35 mouse cellular contexts compared by ENCODE assay signal in genomic region chr13:118065518-118065917, GRCm38 (mm10).
"Had no signal": no experiment of that assay in that cellular context is flagged by ENCODE, and none has a peak within 500 bp of the region (broad histone marks: within the 10 kb centered on the region; RNA-seq: fewer than 3 reads in every experiment).

No protein-coding gene starts in this region.

- H3K36me3 ChIP-seq: heart, embryonic 10.5 days; heart, embryonic 12.5 days; heart, embryonic 13.5 days; heart, embryonic 15.5 days; hindbrain, embryonic 10.5 days; hindbrain, embryonic 12.5 days; hindbrain, embryonic 13.5 days; hindbrain, embryonic 15.5 days; intestine, embryonic 15.5 days; kidney, embryonic 15.5 days had no signal

- H3K27me3 ChIP-seq: heart, embryonic 12.5 days; heart, embryonic 13.5 days; heart, embryonic 15.5 days; hindbrain, embryonic 12.5 days; hindbrain, embryonic 13.5 days; hindbrain, embryonic 15.5 days; intestine, embryonic 15.5 days; kidney, embryonic 15.5 days had no signal

- ATAC-seq: hindbrain, embryonic 16.5 days; hindbrain, postnatal 0 days; inflammation-experienced regulatory T-cells, adult 6 months; intestine, embryonic 15.5 days; intestine, embryonic 16.5 days; intestine, postnatal 0 days had no signal

- H3K9me3 ChIP-seq: heart, embryonic 10.5 days; heart, embryonic 12.5 days; heart, embryonic 13.5 days; heart, embryonic 15.5 days; hindbrain, embryonic 10.5 days; hindbrain, embryonic 12.5 days; hindbrain, embryonic 13.5 days; hindbrain, embryonic 15.5 days; intestine, embryonic 15.5 days; kidney, embryonic 15.5 days had no signal

- H3K4me2 ChIP-seq: heart, embryonic 11.5 days; heart, embryonic 12.5 days; heart, embryonic 13.5 days; heart, embryonic 15.5 days; hindbrain, embryonic 12.5 days; hindbrain, embryonic 13.5 days; hindbrain, embryonic 14.5 days; hindbrain, embryonic 15.5 days; intestine, embryonic 15.5 days; kidney, embryonic 15.5 days had no signal

- H3K27ac ChIP-seq: heart, embryonic 10.5 days; heart, embryonic 13.5 days; heart, embryonic 15.5 days; hindbrain, embryonic 10.5 days; hindbrain, embryonic 12.5 days; hindbrain, embryonic 13.5 days; hindbrain, embryonic 14.5 days; hindbrain, embryonic 15.5 days; hindbrain, postnatal 0 days; intestine, embryonic 15.5 days; kidney, embryonic 15.5 days; kidney, postnatal 0 days; layer of hippocampus, adult 2 months; left cerebral cortex, adult 2 months had no signal

- H3K4me3 ChIP-seq: heart, embryonic 10.5 days; heart, embryonic 12.5 days; heart, embryonic 13.5 days; heart, embryonic 15.5 days; hindbrain, embryonic 10.5 days; hindbrain, embryonic 12.5 days; hindbrain, embryonic 13.5 days; hindbrain, embryonic 15.5 days; intestine, embryonic 15.5 days; kidney, embryonic 15.5 days; layer of hippocampus, adult 2 months; left cerebral cortex, adult 2 months had no signal

- DNase-seq: heart, postnatal 10 days; heart, postnatal 14 days; heart, postnatal 36 days; heart, postnatal 4 days; kidney, adult 11 months; kidney, adult 18-20 months; kidney, adult 2 months; kidney, adult 8-10 months; kidney, adult 9 months; kidney, postnatal 10 days; kidney, postnatal 14 days; kidney, postnatal 25 days; kidney, postnatal 36 days; layer of hippocampus, adult 9-11 months; layer of hippocampus, postnatal 36 days had no signal

- H3K9ac ChIP-seq: heart, embryonic 12.5 days; heart, embryonic 13.5 days; heart, embryonic 15.5 days; hindbrain, embryonic 12.5 days; hindbrain, embryonic 13.5 days; hindbrain, embryonic 14.5 days; hindbrain, embryonic 15.5 days; intestine, embryonic 15.5 days; kidney, embryonic 15.5 days had no signal

- H3K4me1 ChIP-seq: heart, embryonic 10.5 days; heart, embryonic 13.5 days; heart, embryonic 15.5 days; hindbrain, embryonic 10.5 days; hindbrain, embryonic 12.5 days; hindbrain, embryonic 13.5 days; hindbrain, embryonic 15.5 days; intestine, embryonic 15.5 days; kidney, embryonic 15.5 days had no signal
